In the genomic region with DNA sequence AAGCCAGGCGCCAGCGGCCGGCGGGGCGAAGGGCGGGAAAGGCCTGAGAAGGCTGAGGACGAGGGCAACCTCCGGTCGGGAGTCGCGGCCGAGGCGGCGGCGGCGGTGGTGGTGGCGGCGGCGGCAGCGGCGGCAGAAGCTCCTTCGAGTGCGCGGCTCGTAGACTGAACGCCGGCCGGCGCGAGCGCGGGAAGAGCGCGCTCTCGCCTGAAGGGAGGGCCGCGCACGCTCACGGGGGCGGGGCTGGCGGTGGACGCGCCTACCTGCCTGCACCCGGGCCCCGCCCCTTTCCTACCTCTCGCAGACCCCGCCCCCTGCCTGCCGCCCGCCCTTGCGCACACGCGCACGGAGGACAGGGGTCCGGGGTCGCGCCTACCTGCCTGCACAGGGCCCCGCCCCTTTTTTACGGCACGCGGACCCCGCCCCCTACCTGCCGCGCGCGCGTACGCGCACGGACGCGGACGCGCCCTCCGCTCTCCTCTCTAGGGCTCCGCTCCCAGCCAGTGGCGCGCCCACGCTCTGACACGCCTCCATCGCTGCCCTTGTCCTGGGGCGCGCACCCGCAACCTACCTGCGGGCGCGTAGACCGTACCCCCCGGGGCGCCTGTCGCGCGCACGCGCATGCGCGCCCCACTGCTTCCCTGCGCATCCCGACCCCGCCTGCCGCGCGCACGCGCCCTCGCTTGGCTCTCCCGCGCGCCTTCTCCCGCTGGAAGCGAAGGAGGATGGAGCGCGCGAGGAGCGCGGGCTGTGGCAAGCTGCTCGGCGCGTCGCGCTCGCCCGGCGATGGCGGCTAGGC, we compare ENCODE assay signal across 8 mouse cellular contexts. TPM values are rescaled to one million over a fixed set of nuclear protein-coding genes. Genes with fewer than 3 reads are reported as not detected.
DNase-seq lines count a peak whose midpoint lies in the region; ATAC-seq and TF ChIP-seq lines count a peak whose summit lies in the region.

No protein-coding gene starts in this region.

- peak overlapping the region; percentile 75 for H3K9ac ChIP-seq in midbrain, embryonic 12.5 days (replicated peaks)
- no peak overlapping the region for H3K9ac ChIP-seq in stomach, embryonic 15.5 days

- no peaks in the 10 kb centered on the region for H3K9me3 ChIP-seq in midbrain, embryonic 12.5 days
- no peaks in the 10 kb centered on the region for H3K9me3 ChIP-seq in stomach, embryonic 15.5 days

- under 1% methylated on average over 109 of the region's 124 CpGs for WGBS in kidney, adult 2 months
- under 1% methylated on average over 109 of the region's 124 CpGs for WGBS in midbrain, embryonic 12.5 days
- under 1% methylated on average over 97 of the region's 124 CpGs for WGBS in stomach, embryonic 15.5 days

- no peaks in the 10 kb centered on the region for H3K27me3 ChIP-seq in kidney, adult 2 months (replicated peaks; ENCODE audit: control insufficient read depth, insufficient read depth, low read length)
- peaks cover 12% of the 10 kb centered on the region for H3K27me3 ChIP-seq in midbrain, embryonic 12.5 days
- H3K27me3 ChIP-seq in stomach, embryonic 15.5 days (replicated peaks), result peaks cover 19% of the 10 kb centered on the region

- peak overlapping the region; percentile 78 for H3K4me3 ChIP-seq in gastrocnemius, adult 2 months
- H3K4me3 ChIP-seq in kidney, adult 2 months (ENCODE audit: insufficient read depth, low read depth, low read length), result peak overlapping the region; percentile 86
- H3K4me3 ChIP-seq in midbrain, embryonic 12.5 days, result peak overlapping the region; percentile 73
- H3K4me3 ChIP-seq in stomach, embryonic 15.5 days (replicated peaks), result peak overlapping the region; percentile 67

- intact Hi-C loops in gastrocnemius, adult 2 months (cut with DNase I), result loop anchor here (5.0 kb wide), 1 partner anchor 213 kb away; no protein-coding TSS in a partner anchor
- intact Hi-C loops in left cerebral cortex, postnatal 4 days (cut with DNase I), result loop anchor here (5.0 to 10.0 kb wide), 3 partner anchors 115 to 353 kb away; no protein-coding TSS in a partner anchor

- no peak overlapping the region for H3K27ac ChIP-seq in gastrocnemius, adult 2 months
- H3K27ac ChIP-seq in kidney, adult 2 months (ENCODE audit: insufficient read depth, low read depth, low read length), result peak overlapping the region; percentile 46; the same call in 1 of the 2 replicates
- H3K27ac ChIP-seq in midbrain, embryonic 12.5 days (replicated peaks), result peak overlapping the region; percentile 89
- no peak overlapping the region for H3K27ac ChIP-seq in stomach, embryonic 15.5 days

- H3K4me2 ChIP-seq in midbrain, embryonic 12.5 days (replicated peaks), result peak overlapping the region; percentile 89
- H3K4me2 ChIP-seq in stomach, embryonic 15.5 days, result peak overlapping the region; percentile 96

- no peak for TF ChIP-seq CTCF in gastrocnemius, adult 2 months (IDR thresholded peaks at IDR 0.05)
- no peak for TF ChIP-seq CTCF in kidney, adult 2 months (conservative IDR thresholded peaks at IDR 0.05; ENCODE audit: insufficient read depth, insufficient read length, low read depth, low read length)

- H3K36me3 ChIP-seq in kidney, adult 2 months (ENCODE audit: control insufficient read depth, insufficient read depth, low read length), result no peaks in the 10 kb centered on the region
- H3K36me3 ChIP-seq in midbrain, embryonic 12.5 days, result no peaks in the 10 kb centered on the region
- no peaks in the 10 kb centered on the region for H3K36me3 ChIP-seq in stomach, embryonic 15.5 days

- TF ChIP-seq POLR2A in kidney, adult 2 months (IDR thresholded peaks at IDR 0.05; ENCODE audit: low read depth, low read length), result no peak

- H3K4me1 ChIP-seq in kidney, adult 2 months (ENCODE audit: control insufficient read depth, insufficient read depth, low read length), result peaks cover 6% of the 10 kb centered on the region; the same call in 1 of the 2 replicates
- peaks cover 7% of the 10 kb centered on the region; the same call in 1 of the 2 replicates for H3K4me1 ChIP-seq in midbrain, embryonic 12.5 days
- H3K4me1 ChIP-seq in stomach, embryonic 15.5 days, result peaks cover 5% of the 10 kb centered on the region

- ATAC-seq in midbrain, embryonic 12.5 days (ENCODE audit: low FRiP score, low read depth), result peak; percentile 91
- peak; percentile 94 for ATAC-seq in stomach, embryonic 15.5 days (ENCODE audit: insufficient read depth, low FRiP score, low read depth)

- peak; percentile 81 for DNase-seq in adrenal gland, postnatal 14 days
- peak; percentile 95 to 98 for DNase-seq in cerebellum, postnatal 36 days
- peak; percentile 44 for DNase-seq in gastrocnemius, adult 2 months
- peak; percentile 97 for DNase-seq in kidney, adult 2 months
- peak; percentile 96 for DNase-seq in left cerebral cortex, postnatal 4 days
- no peak for DNase-seq in spleen, postnatal 36 days (ENCODE audit: low spot score in 2 of 2)

RNA-seq across cellular contexts. Expression of a gene that starts 56.4 kb away (rescaled TPM):
- 3.4 and 3.7 TPM in 2 replicates for total RNA-seq in adrenal gland, postnatal 14 days (2021)
- total RNA-seq in gastrocnemius, adult 2 months (2021), result not detected
- 71.8 and 75.4 TPM in 2 replicates for polyA plus RNA-seq in kidney, adult 2 months (2012; rRNA removed)
- total RNA-seq in left cerebral cortex, postnatal 4 days (2021), result 100 to 1,000 TPM; 137 to 154 TPM
- 64.7 and 68.0 TPM in 2 replicates for polyA plus RNA-seq in midbrain, embryonic 12.5 days (2016; fragmentation: Nextera tagmentation; extraction: Ambion mirVana)
- polyA plus RNA-seq in stomach, embryonic 15.5 days (2015; fragmentation: Nextera tagmentation; extraction: Ambion mirVana), result 3.4 and 4.0 TPM in 2 replicates

Comparison
In these comparisons a context has a peak if more than half of its experiments do, and no peak if none do; other contexts are left out.
1. DNase-seq: peak in adrenal gland, postnatal 14 days (single experiment), cerebellum, postnatal 36 days (2 of 2), gastrocnemius, adult 2 months (single experiment), kidney, adult 2 months (single experiment) and left cerebral cortex, postnatal 4 days (single experiment); none in spleen, postnatal 36 days (0 of 2).
2. H3K27ac ChIP-seq: peak in kidney, adult 2 months (single experiment) and midbrain, embryonic 12.5 days (single experiment); none in gastrocnemius, adult 2 months (single experiment) and stomach, embryonic 15.5 days (single experiment).
3. RNA of a gene that starts 56.4 kb away (total RNA-seq): 137 to 154 TPM in left cerebral cortex, postnatal 4 days; 3.4 to 3.7 TPM in adrenal gland, postnatal 14 days and not detected in gastrocnemius, adult 2 months; every median in the first group is over 10 times any median in the second.
4. Peak in every context shown above with its lines, with median percentiles within 50 percentile points of each other: H3K4me3 ChIP-seq.